Mouse (Mus musculus) embryonic stem cell, embryonic (primary cell): Measurements from ENCODE around the gene Cplx3.

Experiments
- CTCF ChIA-PET, 4 experiments: fragments of 300-600 bp in 2 of 4; fragments of 350-600 bp in 2 of 4; sonication (Branson Sonifier 250); formaldehyde crosslinking; loops; one replicate each; lab custom pipeline; 2022; ENCODE audit warnings: inconsistent platforms in 2 of 4; lab: Charles Lee
- POLR2A ChIA-PET, 4 experiments: fragments of 300-600 bp in 2 of 4; fragments of 350-600 bp in 2 of 4; sonication (Branson Sonifier 250); formaldehyde crosslinking; loops; one replicate each; lab custom pipeline; 2022; ENCODE audit warnings: antibody characterized with exemption in 4 of 4, inconsistent platforms in 1 of 4; lab: Charles Lee

Cplx3 gene

DNA sequence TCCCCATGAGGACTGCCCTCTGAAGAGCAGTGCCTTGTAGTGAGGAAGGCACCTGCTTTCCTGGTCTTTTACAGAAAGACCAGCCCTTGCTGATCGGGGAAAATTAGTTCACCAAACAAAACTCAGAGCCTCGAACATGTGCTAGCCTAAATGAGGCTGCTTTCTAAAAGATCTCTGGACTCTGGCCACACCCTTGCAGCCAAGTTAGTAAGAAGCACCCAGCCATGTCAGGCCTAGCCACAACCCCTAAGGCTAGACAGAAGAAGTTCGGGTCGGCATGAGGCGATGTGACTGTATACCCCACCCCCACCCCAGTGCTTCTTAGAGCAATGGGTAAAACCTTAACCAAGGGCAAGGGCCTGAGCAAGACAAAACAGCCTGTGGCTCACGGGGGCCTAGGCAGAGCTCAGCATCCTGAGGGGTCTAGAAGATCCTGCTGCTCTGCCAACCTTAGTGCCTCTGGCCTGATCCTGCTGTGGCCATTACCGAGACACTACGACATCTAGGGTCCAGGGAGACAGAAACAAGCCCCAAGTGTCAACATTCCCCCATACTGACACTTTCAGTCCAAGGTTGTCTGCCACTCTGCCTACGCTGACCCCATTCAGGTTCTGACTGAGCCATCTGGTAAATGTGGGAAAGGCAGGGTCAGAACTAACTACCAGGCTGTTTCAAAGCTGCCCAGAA lies 37.2 kb upstream of the Cplx3 start:
- ChIA-PET CTCF (interaction anchor here in 3 of 4 experiments (0.6 to 3.4 kb wide), 8 partner anchors 10 to 624 kb away, joined by 3 to 16 read pairs (median 4); no protein-coding TSS in a partner anchor), POLR2A (interaction anchor here in 1 of 4 experiments (1.3 kb wide), 1 partner anchor 10 kb away, joined by 3 read pairs; the partner anchor contains the start of gene Csk)

- CTCF ChIA-PET: interaction anchor here (0.5 to 3.4 kb wide), 8 partner anchors 8 to 75 kb away, joined by 3 to 16 read pairs (median 3); no protein-coding TSS in a partner anchor
- POLR2A ChIA-PET: interaction anchor here in 2 of 4 experiments (0.9 to 2.7 kb wide), 2 partner anchors 12 to 15 kb away, joined by 3 to 7 read pairs; partner anchors contain the start of gene Csk (in 1 of the 2)
Measured at GRCm38 (mm10) chr9:57641775-57642550, 35.9 kb upstream of the Cplx3 start.

DNA sequence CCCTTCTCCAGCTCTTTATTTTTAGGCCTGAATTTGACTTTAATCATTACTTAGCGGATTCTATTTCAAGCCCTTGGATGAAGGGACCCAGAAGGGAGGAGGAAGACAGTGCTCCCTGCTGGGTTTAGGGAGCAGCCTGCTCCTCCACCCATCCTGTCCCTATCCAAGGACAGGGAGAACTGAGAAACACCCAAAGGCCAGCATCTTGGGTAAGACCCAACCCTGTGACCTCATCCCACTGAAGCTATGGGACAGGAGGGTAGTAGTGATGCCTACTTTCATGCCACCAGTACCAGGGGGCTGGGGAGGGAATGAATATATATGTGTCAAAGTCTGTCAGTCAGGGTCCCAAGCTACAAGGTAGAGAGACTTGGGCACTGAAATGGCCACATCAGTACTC lies 34.9 kb upstream of the Cplx3 start:
- ChIA-PET POLR2A (interaction anchor here in 3 of 4 experiments (0.7 to 2.7 kb wide), 8 partner anchors 11 to 136 kb away, joined by 3 to 8 read pairs (median 4); partner anchors contain the start of gene Csk (in 2 of the 3)), CTCF (interaction anchor here (0.9 to 3.4 kb wide), 9 partner anchors 10 to 357 kb away, joined by 3 to 16 read pairs (median 4); partner anchors contain the start of gene Csk (in 1 of the 4))

- ChIA-PET POLR2A (interaction anchor here in 3 of 4 experiments (0.7 to 2.7 kb wide), 10 partner anchors 10 to 137 kb away, joined by 3 to 8 read pairs (median 3); partner anchors contain the start of genes Csk (in 2 of the 3), Cox5a (in 1 of the 3) and Rpp25 (in 1 of the 3)), CTCF (interaction anchor here (0.6 to 3.4 kb wide), 11 partner anchors 10 to 398 kb away, joined by 3 to 16 read pairs (median 4); partner anchors contain the start of gene Csk (in 1 of the 4))
Measured at GRCm38 (mm10) chr9:57640384-57640783, 34.3 kb upstream of the Cplx3 start.

- ChIA-PET POLR2A (interaction anchor here in 3 of 4 experiments (0.6 to 2.7 kb wide), 11 partner anchors 14 to 136 kb away, joined by 3 to 8 read pairs (median 4); partner anchors contain the start of genes Csk (in 2 of the 3), Cox5a (in 1 of the 3), Rpp25 (in 1 of the 3) and Scamp2 (in 1 of the 3)), CTCF (interaction anchor here (0.6 to 3.4 kb wide), 12 partner anchors 10 to 399 kb away, joined by 3 to 16 read pairs (median 4); partner anchors contain the start of gene Csk (in 1 of the 4))
Measured at GRCm38 (mm10) chr9:57639661-57640328, 33.7 kb upstream of the Cplx3 start.

DNA sequence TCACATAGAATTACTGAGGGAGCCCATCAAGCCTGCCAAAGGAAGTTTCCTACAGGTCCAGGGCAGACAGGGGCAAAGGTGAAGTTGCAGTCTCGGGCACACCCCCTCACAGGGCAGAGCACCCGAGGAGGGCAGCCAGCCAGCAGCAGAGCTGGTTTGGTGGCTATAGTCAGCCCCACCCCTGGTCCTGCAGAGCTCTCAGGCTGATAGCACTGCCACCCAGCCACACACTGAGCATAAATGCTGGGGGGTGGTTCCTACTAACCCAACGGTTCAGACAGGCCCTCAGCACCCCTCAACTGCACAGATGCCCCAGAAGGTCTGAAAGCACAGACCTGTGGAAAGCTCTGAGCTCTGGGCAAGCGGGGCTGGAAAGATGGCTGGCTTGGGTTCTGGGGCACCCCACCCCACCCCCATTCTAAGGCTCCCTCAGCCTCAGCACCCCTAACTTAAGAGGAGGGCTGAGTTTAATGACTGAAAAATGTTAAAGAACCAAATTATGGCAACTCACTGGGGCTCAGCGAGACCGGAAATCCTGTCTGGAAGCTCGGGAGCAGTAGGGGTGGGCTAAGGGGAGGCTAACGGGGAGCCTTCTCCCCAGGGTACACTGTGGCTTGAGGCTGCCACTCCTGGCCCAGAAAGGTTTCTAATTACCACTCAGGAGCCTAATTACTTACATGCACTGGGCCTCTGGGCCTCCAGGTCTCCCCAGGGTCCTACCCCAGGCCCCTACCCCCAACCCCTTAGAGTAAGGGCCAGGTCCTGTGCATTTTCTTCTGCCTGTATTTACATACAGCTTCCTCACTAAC lies 32.8 kb upstream of the Cplx3 start:
- POLR2A ChIA-PET: interaction anchor here in 2 of 4 experiments (0.6 to 1.0 kb wide), 5 partner anchors 9 to 107 kb away, joined by 3 to 4 read pairs (median 3); partner anchors contain the start of gene Scamp2 (in 1 of the 2)
- CTCF ChIA-PET: interaction anchor here (0.6 to 3.1 kb wide), 7 partner anchors 9 to 136 kb away, joined by 3 to 12 read pairs (median 7); no protein-coding TSS in a partner anchor

GRCm38 (mm10) chr9:57637741-57638322 lies 31.8 kb upstream of the Cplx3 start:
- POLR2A ChIA-PET: interaction anchor here in 3 of 4 experiments (0.6 to 1.8 kb wide), 5 partner anchors 11 to 19 kb away, joined by 3 to 6 read pairs (median 3); partner anchors contain the start of gene Csk (in 3 of the 3)
- CTCF ChIA-PET: interaction anchor here (0.6 to 2.6 kb wide), 8 partner anchors 8 to 135 kb away, joined by 3 to 12 read pairs (median 4); partner anchors contain the start of gene Cyp1a2 (in 1 of the 4)

- CTCF ChIA-PET: interaction anchor here in 3 of 4 experiments (0.5 to 2.6 kb wide), 6 partner anchors 7 to 426 kb away, joined by 3 to 12 read pairs (median 4); no protein-coding TSS in a partner anchor
Measured at GRCm38 (mm10) chr9:57637272-57637671, 31.2 kb upstream of the Cplx3 start.

DNA sequence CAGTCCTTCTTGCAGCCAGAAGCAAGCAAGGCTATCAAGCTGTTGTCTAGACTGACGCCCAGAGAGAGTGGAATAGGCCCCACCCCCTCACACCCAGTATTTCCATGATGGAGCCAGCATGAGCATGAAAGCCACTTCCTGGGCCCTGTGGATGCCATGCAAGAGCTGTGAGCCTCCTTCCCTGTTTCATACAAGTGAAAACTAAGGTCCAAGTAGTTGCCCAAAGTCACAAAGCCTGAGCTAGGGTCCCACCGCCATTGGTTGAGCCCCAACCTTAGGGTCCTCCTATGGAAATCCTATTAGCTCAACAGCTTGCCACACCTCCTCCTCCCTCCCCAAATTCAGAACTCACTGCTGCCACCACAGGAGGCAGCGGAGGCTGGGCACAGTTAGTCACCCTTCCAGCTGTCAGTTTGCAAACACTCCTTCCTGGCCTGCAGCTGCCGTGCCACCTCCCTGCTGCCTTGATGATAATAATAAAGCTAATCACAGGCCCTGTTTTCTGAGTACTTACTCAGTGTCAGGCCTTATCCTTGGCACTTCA lies 27.5 kb upstream of the Cplx3 start:
- ChIA-PET CTCF (interaction anchor here (0.5 to 1.6 kb wide), 10 partner anchors 9 to 112 kb away, joined by 3 to 7 read pairs (median 3); partner anchors contain the start of genes Csk (in 3 of the 4) and Cox5a (in 1 of the 4)), POLR2A (interaction anchor here in 2 of 4 experiments (0.7 to 1.7 kb wide), 7 partner anchors 10 to 113 kb away, joined by 3 to 6 read pairs (median 3); partner anchors contain the start of genes Cox5a (in 1 of the 2) and Edc3 (in 1 of the 2))

More at GRCm38 (mm10) chr9:57637272-57637671, 31.2 kb upstream of the Cplx3 start:
- POLR2A ChIA-PET: interaction anchor here in 3 of 4 experiments (0.6 to 1.8 kb wide), 4 partner anchors 16 to 19 kb away, joined by 3 to 6 read pairs (median 3); partner anchors contain the start of gene Csk (in 3 of the 3)

DNA sequence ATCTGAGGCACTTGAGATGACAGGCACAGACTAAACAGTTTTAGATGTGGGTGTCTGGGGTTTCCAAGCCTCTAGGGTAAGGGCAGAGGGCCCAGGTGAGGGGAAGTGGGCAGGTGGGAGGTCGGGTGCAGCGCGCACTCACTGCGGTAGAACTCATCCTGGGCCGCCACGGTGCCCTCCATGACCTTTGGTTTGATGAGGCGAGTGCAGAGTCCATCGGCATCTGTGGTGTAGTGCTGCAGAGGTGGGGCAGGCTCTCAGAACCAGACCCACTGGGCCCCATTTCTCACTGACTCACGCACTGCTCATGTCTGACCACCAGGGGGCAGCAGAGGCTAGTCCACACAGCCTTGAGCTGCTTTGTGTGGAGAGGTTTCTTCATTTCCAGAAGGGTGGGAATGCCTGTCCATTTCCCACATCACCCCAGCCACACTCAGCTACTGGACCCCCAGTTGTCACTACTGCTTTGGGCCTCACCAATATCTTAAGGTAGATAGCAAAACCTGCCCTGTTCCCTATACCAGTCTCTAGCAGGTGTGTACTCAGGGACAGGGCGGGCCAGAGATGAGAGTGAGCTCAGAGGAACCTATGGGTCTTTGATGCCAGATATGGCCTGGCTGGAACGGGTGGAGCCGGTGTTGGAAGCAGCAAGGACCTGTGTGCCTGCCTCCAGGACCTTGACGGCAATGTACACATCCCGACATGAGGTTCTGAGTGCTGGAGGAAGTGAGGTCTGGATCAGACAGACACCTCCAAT lies 23.2 kb upstream of the Cplx3 start:
- POLR2A ChIA-PET: interaction anchor here (0.6 to 1.5 kb wide), 11 partner anchors 9 to 218 kb away, joined by 3 to 12 read pairs (median 3); partner anchors contain the start of genes Cox5a (in 1 of the 4), Csk (in 1 of the 4), Lman1l (in 1 of the 4) and Mpi (in 1 of the 4)
- CTCF ChIA-PET: interaction anchor here (0.5 to 3.5 kb wide), 88 partner anchors 8 to 539 kb away, joined by 3 to 38 read pairs (median 4); partner anchors contain the start of genes Csk (in 4 of the 4), Cplx3 (in 3 of the 4), Lman1l (in 3 of the 4) and Scamp5 (in 2 of the 4)

DNA sequence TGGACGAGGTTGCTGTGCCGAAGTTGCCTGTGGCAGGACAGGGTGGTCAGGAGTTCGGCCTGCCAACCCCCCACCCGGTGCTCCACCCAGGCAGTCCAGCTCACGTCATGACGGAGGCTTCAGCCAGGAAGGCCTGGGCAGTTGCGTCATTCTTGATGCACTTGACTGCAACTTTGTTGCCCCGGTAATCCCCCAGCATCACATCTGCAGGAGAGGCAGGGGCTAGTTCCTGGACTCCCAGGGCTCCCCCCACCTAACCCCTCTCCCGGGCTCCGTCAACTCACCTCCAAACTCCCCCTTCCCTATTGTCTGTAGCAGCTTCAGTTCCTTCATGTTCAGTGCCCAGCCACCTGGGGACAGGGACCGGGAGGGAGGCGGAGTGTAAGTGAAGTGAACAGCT lies 22.6 kb upstream of the Cplx3 start:
- ChIA-PET POLR2A (interaction anchor here (0.6 to 1.5 kb wide), 8 partner anchors 8 to 218 kb away, joined by 3 to 12 read pairs (median 4); partner anchors contain the start of genes Cox5a (in 1 of the 4), Csk (in 1 of the 4), Lman1l (in 1 of the 4) and Mpi (in 1 of the 4)), CTCF (interaction anchor here (0.6 to 3.5 kb wide), 39 partner anchors 8 to 332 kb away, joined by 3 to 38 read pairs (median 6); partner anchors contain the start of genes Csk (in 3 of the 4), Lman1l (in 2 of the 4), Scamp5 (in 1 of the 4) and Ulk3 (in 1 of the 4))

DNA sequence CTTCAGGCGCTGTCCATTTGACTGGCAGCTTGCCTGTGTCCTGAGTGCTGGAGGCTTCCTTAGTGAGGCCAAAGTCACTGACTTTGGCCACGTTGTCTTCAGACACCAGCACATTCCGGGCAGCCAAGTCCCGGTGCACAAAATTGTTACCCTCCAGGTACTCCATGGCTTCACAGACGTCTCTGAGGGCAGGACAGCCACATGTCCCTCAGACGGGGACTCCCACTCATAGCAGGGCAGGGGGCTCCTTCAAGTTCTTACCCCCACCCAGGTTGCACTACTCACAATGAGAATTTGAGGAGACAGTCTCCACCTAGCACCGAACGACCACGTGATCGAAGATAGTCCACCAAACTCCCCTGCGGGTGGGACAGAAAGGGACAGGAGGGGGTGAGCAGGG lies 21.8 kb upstream of the Cplx3 start:
- ChIA-PET CTCF (interaction anchor here in 2 of 4 experiments (1.1 to 3.5 kb wide), 3 partner anchors 10 to 61 kb away, joined by 3 to 38 read pairs (median 11); partner anchors contain the start of gene Csk (in 1 of the 2)), POLR2A (no interaction called here)

DNA sequence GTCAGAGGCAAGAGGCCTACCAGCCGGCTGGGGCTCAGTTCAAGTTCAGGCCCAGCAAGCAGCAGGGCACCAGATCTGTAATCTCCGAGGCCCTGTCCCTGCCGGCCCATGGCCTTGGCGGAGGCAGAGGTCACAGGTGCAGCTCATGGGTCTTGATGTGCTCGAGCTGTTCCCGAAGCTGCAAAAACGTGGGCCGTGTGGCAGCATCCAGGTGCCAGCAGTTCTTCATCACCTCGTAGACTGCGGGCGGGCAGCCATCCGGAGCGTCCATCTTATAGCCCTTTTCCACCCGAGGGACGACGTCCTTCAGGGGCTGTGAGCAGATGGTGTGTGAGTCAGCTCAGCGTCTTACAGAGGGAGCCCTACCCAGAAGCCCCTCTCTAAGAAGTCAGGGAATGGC lies 21.1 kb upstream of the Cplx3 start:
- CTCF ChIA-PET: interaction anchor here in 1 of 4 experiments (3.5 kb wide), 1 partner anchor 27 kb away, joined by 38 read pairs; the partner anchor contains the start of gene Csk
- POLR2A ChIA-PET: interaction anchor here in 1 of 4 experiments (0.5 to 2.0 kb wide), 2 partner anchors 26 to 43 kb away, joined by 5 read pairs; partner anchors contain the start of gene Csk
